In genomic region chr4:137743791-137744190, GRCm38 (mm10) we compare ENCODE assay signal across 25 mouse cellular contexts. TPM values are rescaled to one million over a fixed set of nuclear protein-coding genes. Genes with fewer than 3 reads are reported as not detected.
A peak's percentile ranks its signal among the peaks of the same experiment; 100 is the strongest.
DNase-seq lines count a peak whose midpoint lies in the region; ATAC-seq and TF ChIP-seq lines count a peak whose summit lies in the region.
"Had no signal": no experiment of that assay in that cellular context is flagged by ENCODE, and none has a peak within 500 bp of the region (broad histone marks: within the 10 kb centered on the region; RNA-seq: fewer than 3 reads in every experiment).

No protein-coding gene starts in this region.

- H3K9ac ChIP-seq in midbrain, postnatal 0 days (replicated peaks; ENCODE audit: low read length, poor library complexity, severe bottlenecking) = no peak overlapping the region
- H3K9ac ChIP-seq: embryonic facial prominence, embryonic 13.5 days; forebrain, embryonic 12.5 days; forebrain, embryonic 15.5 days; heart, embryonic 13.5 days; hindbrain, embryonic 13.5 days had no signal

- H3K27ac ChIP-seq in midbrain, embryonic 10.5 days (replicated peaks) = peak overlapping the region; percentile 61; the same call in 1 of the 2 replicates
- no peak overlapping the region for H3K27ac ChIP-seq in midbrain, postnatal 0 days (ENCODE audit: low read depth, low read length)
- H3K27ac ChIP-seq: embryonic facial prominence, embryonic 13.5 days; forebrain, embryonic 12.5 days; forebrain, embryonic 15.5 days; heart, adult 2 months; heart, embryonic 10.5 days; heart, embryonic 13.5 days; hindbrain, embryonic 13.5 days had no signal

- H3K4me2 ChIP-seq in midbrain, postnatal 0 days (ENCODE audit: low read depth, low read length, poor library complexity, severe bottlenecking) = no peak overlapping the region
- H3K4me2 ChIP-seq: embryonic facial prominence, embryonic 13.5 days; forebrain, embryonic 12.5 days; forebrain, embryonic 15.5 days; heart, embryonic 13.5 days; hindbrain, embryonic 13.5 days had no signal

- H3K36me3 ChIP-seq in midbrain, embryonic 10.5 days = peaks cover 23% of the 10 kb centered on the region
- H3K36me3 ChIP-seq in midbrain, postnatal 0 days (ENCODE audit: insufficient read depth, low read length) = no peaks in the 10 kb centered on the region
- H3K36me3 ChIP-seq: forebrain, embryonic 12.5 days; forebrain, embryonic 15.5 days; heart, embryonic 10.5 days; heart, embryonic 13.5 days; hindbrain, embryonic 13.5 days had no signal

- H3K4me1 ChIP-seq in midbrain, embryonic 10.5 days = peaks cover 19% of the 10 kb centered on the region
- peaks cover 5% of the 10 kb centered on the region; the same call in 1 of the 2 replicates for H3K4me1 ChIP-seq in midbrain, postnatal 0 days (ENCODE audit: insufficient read depth, low read length)

- H3K9me3 ChIP-seq in midbrain, embryonic 10.5 days (replicated peaks) = no peaks in the 10 kb centered on the region
- no peaks in the 10 kb centered on the region for H3K9me3 ChIP-seq in midbrain, postnatal 0 days (ENCODE audit: low read length)
- H3K9me3 ChIP-seq: embryonic facial prominence, embryonic 10.5 days; embryonic facial prominence, embryonic 13.5 days; forebrain, embryonic 12.5 days; forebrain, embryonic 15.5 days; heart, embryonic 10.5 days; heart, embryonic 13.5 days; hindbrain, embryonic 13.5 days had no signal

- ATAC-seq in midbrain, postnatal 0 days (ENCODE audit: low FRiP score) = no peak
- ATAC-seq: activated CD4-positive, CD25-positive, alpha-beta regulatory T cell, adult 4 months; inflammation-experienced regulatory T-cells, adult 6 months; intestine, embryonic 16.5 days had no signal

- no peaks in the 10 kb centered on the region for H3K27me3 ChIP-seq in midbrain, embryonic 10.5 days (ENCODE audit: low read depth, poor library complexity, severe bottlenecking)
- no peaks in the 10 kb centered on the region for H3K27me3 ChIP-seq in midbrain, postnatal 0 days (ENCODE audit: insufficient read depth, low read length)
- H3K27me3 ChIP-seq: embryonic facial prominence, embryonic 13.5 days; forebrain, embryonic 12.5 days; forebrain, embryonic 15.5 days; hindbrain, embryonic 13.5 days had no signal

- no peak for TF ChIP-seq CTCF in midbrain, postnatal 0 days (IDR thresholded peaks at IDR 0.05)

- WGBS in midbrain, embryonic 10.5 days = 57% methylated on average over 7 of the region's 7 CpGs
- WGBS in midbrain, postnatal 0 days = 50% methylated on average over 7 of the region's 7 CpGs

- no peak overlapping the region for H3K4me3 ChIP-seq in midbrain, embryonic 10.5 days
- no peak overlapping the region for H3K4me3 ChIP-seq in midbrain, postnatal 0 days (ENCODE audit: low read depth, low read length)
- H3K4me3 ChIP-seq: embryonic facial prominence, embryonic 10.5 days; embryonic facial prominence, embryonic 13.5 days; erythroblast, embryonic 14.5 days; forebrain, embryonic 12.5 days; forebrain, embryonic 15.5 days; heart, adult 2 months; heart, embryonic 10.5 days; heart, embryonic 13.5 days; hindbrain, embryonic 13.5 days had no signal

- DNase-seq in adrenal gland, adult (ENCODE audit: inconsistent age in 2 of 2, low spot score in 1 of 2) = peak; percentile 88 to 92
- DNase-seq in adrenal gland, adult 18-20 months (ENCODE audit: low spot score in 2 of 2) = no peak
- DNase-seq in midbrain, embryonic 10.5 days (ENCODE audit: low spot score) = no peak
- DNase-seq in midbrain, postnatal 0 days (ENCODE audit: low spot score) = no peak
- peak; percentile 84 for DNase-seq in adrenal gland, postnatal 14 days
- DNase-seq in gastrocnemius, adult 18-20 months (ENCODE audit: low spot score) = no peak
- DNase-seq in urinary bladder, postnatal 25 days (ENCODE audit: low spot score) = no peak
- DNase-seq: cerebellum, adult 8-10 months; embryo, embryonic 11 days; gastrocnemius, postnatal 10 days; gastrocnemius, postnatal 36 days had no signal

RNA-seq across cellular contexts. Expression of gene Alpl, which starts 52.4 kb away (rescaled TPM):
- total RNA-seq in adrenal gland, adult 18-20 months (2021) = 10 to 100 TPM in 1 of 2 experiments, 1 to 10 TPM in 1; 6.8 to 99.4 TPM
- 34.2 and 38.6 TPM in 2 replicates for polyA plus RNA-seq in midbrain, embryonic 10.5 days (2016; fragmentation: Nextera tagmentation; extraction: Ambion mirVana)
- total RNA-seq in midbrain, postnatal 0 days (2014; rRNA removed) = 14.3 and 17.9 TPM in 2 replicates
- polyA plus RNA-seq in midbrain, postnatal 0 days (2015; fragmentation: Nextera tagmentation; extraction: Ambion mirVana) = 16.1 and 19.1 TPM in 2 replicates
- 16.5 and 19.0 TPM in 2 replicates for total RNA-seq in adrenal gland, postnatal 14 days (2021)
- 10 to 100 TPM; 22.5 to 22.9 TPM for total RNA-seq in gastrocnemius, adult 18-20 months (2021)
- total RNA-seq: granulocyte monocyte progenitor cell, adult 5-6 weeks; hematopoietic stem cell, adult 5-6 weeks had no signal

Comparison
In these comparisons a context has a peak if more than half of its experiments do, and no peak if none do; other contexts are left out.
1. DNase-seq: peak in adrenal gland, adult (2 of 2) and adrenal gland, postnatal 14 days (single experiment); none in adrenal gland, adult 18-20 months (0 of 2), midbrain, embryonic 10.5 days (single experiment), midbrain, postnatal 0 days (single experiment), gastrocnemius, adult 18-20 months (single experiment) and urinary bladder, postnatal 25 days (single experiment).